Mouse (Mus musculus): Measurements from ENCODE around the gene Zbtb42. TPM values are rescaled to one million over a fixed set of nuclear protein-coding genes. Genes with fewer than 3 reads are reported as not detected.

Zbtb42 gene
- total RNA-seq, 2 experiments from 2014 or later: 4.7 to 9.0 TPM

- ATAC-seq (ENCODE audit: poor library complexity, severe bottlenecking): no peak
These were observed 17.9 kb upstream of the Zbtb42 start for GRCm38 (mm10) chr12:112660576-112661326.

- ATAC-seq (ENCODE audit: poor library complexity, severe bottlenecking): no peak
These were observed 17.4 kb upstream of the Zbtb42 start for GRCm38 (mm10) chr12:112661327-112661605.

GRCm38 (mm10) chr12:112661851-112662250 is 16.8 kb upstream of the Zbtb42 start:
- no peak for ATAC-seq (ENCODE audit: poor library complexity, severe bottlenecking)

- no peak for ATAC-seq (ENCODE audit: poor library complexity, severe bottlenecking)
These were observed 15.3 kb upstream of the Zbtb42 start for GRCm38 (mm10) chr12:112663303-112663702.

GRCm38 (mm10) chr12:112663716-112664115 is 14.9 kb upstream of the Zbtb42 start:
- no peak for ATAC-seq (ENCODE audit: poor library complexity, severe bottlenecking)

GRCm38 (mm10) chr12:112664124-112664523 is 14.5 kb upstream of the Zbtb42 start:
- no peak for ATAC-seq (ENCODE audit: poor library complexity, severe bottlenecking)

GRCm38 (mm10) chr12:112664656-112665055 is 14.0 kb upstream of the Zbtb42 start:
- ATAC-seq (ENCODE audit: poor library complexity, severe bottlenecking): no peak

- no peak for ATAC-seq (ENCODE audit: poor library complexity, severe bottlenecking)
These were observed 13.2 kb upstream of the Zbtb42 start for GRCm38 (mm10) chr12:112665445-112665844.

- ATAC-seq (ENCODE audit: poor library complexity, severe bottlenecking): no peak
These were observed 12.6 kb upstream of the Zbtb42 start for GRCm38 (mm10) chr12:112665881-112666544.

- peak; percentile 86 for ATAC-seq (ENCODE audit: poor library complexity, severe bottlenecking)
These were observed 10.9 kb upstream of the Zbtb42 start for GRCm38 (mm10) chr12:112667619-112668297.

- no peak for ATAC-seq (ENCODE audit: poor library complexity, severe bottlenecking)
These were observed 7.8 kb upstream of the Zbtb42 start for GRCm38 (mm10) chr12:112670718-112671393.

GRCm38 (mm10) chr12:112671891-112672290 is 6.7 kb upstream of the Zbtb42 start:
- ATAC-seq (ENCODE audit: poor library complexity, severe bottlenecking): no peak

GRCm38 (mm10) chr12:112672744-112673575 is 5.7 kb upstream of the Zbtb42 start:
- no peak for ATAC-seq (ENCODE audit: poor library complexity, severe bottlenecking)

- ATAC-seq (ENCODE audit: poor library complexity, severe bottlenecking): 0 out of 2 replicates have a peak, but pooled peaks have one; percentile 9
These were observed 5.0 kb upstream of the Zbtb42 start for GRCm38 (mm10) chr12:112673576-112674091.

- ATAC-seq (ENCODE audit: poor library complexity, severe bottlenecking): peak; percentile 41
These were observed 4.3 kb upstream of the Zbtb42 start, which contains the start of gene Akt1 for GRCm38 (mm10) chr12:112674132-112675011. Gene Akt1, minus strand, starts transcription at chr12:112674884.

- ATAC-seq (ENCODE audit: poor library complexity, severe bottlenecking): peak; percentile 58
These were observed 3.2 kb upstream of the Zbtb42 start for GRCm38 (mm10) chr12:112675245-112676035.

GRCm38 (mm10) chr12:112677076-112677475 is 1.6 kb upstream of the Zbtb42 start:
- no peak for ATAC-seq (ENCODE audit: poor library complexity, severe bottlenecking)

- ATAC-seq (ENCODE audit: poor library complexity, severe bottlenecking): no peak
These were observed 579 bp upstream of the Zbtb42 start for GRCm38 (mm10) chr12:112677943-112678554.

All from megakaryocyte, adult 5-6 weeks (primary cell).